Mouse (Mus musculus): Measurements from ENCODE around the gene Armh3.

- TF ChIP-seq CTCF (IDR thresholded peaks at IDR 0.05; ENCODE audit: extremely low read depth, insufficient read depth, insufficient read length, insufficient replicate concordance), result no peak
- no peak for TF ChIP-seq POLR2A (IDR thresholded peaks at IDR 0.05; ENCODE audit: low read depth, low read length)
These were observed 184.5 kb downstream of the Armh3 start for GRCm38 (mm10) chr19:45813801-45814200.
